Mouse (Mus musculus): ENCODE data around the gene Soga1. TPM values are rescaled to one million over a fixed set of nuclear protein-coding genes. Genes with fewer than 3 reads are reported as not detected.
A peak's percentile ranks its signal among the peaks of the same experiment; 100 is the strongest.

Soga1 gene
- polyA plus RNA-seq, 1 experiment from 2014 or later, result 1.8 TPM

DNA sequence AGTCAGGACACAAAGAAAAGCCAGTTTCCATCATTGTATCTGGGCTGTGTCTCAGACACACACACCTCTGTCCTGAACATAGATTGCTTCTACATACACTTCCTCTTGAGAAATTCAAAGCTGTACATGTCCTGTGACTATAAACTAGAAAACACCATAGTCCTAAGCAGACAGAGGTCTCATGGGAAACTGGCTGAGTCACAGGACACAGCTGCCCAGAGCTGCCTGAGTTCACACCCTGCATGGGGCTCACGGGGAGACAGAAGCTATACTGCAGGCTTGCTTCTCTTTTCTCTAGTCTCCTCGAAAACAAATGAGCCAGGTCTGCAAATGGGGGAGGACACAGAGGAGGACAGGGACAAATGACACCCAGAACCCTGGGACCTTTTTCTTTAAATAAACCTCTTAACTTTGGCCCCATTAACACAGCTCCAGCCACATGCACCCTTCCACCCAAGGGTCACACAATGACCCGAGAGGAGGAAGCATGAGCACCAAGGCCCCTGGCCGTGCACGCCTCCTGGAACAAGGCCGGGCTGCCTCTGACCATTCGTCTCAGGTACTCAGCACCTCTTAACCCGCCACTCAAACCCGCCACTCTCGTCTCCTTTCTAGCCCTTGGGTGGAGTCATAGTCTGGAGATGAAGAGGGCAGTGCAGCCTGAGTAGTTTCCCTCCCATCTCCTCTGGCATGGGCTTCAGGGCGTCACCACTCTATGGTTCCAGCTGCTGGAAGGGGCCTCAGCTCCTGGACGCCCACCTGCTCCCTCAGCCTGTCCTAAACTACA lies 20.7 kb upstream of the Soga1 start:
- Histone ChIP-seq H3K9ac (ENCODE audit: low read depth, low read length) (no peak overlapping the region), H3K27me3 (ENCODE audit: insufficient read depth, low read length) (no peaks in the 10 kb centered on the region), H3K9me3 (replicated peaks; ENCODE audit: low read length) (no peaks in the 10 kb centered on the region), H3K36me3 (ENCODE audit: insufficient read depth, low read length) (peaks cover 11% of the 10 kb centered on the region; the same call in 1 of the 2 replicates), H3K4me3 (replicated peaks; ENCODE audit: low read depth, low read length) (no peak overlapping the region), H3K4me1 (replicated peaks; ENCODE audit: insufficient read depth, low read length) (no peaks in the 10 kb centered on the region), H3K27ac (0 out of 2 replicates have a peak overlapping the region, but pooled peaks have one; percentile 21), H3K4me2 (ENCODE audit: low read length) (no peak overlapping the region)
- whole genome bisulfite sequencing, result 39% methylated on average over 12 of the region's 12 CpGs
- TF ChIP-seq CTCF (IDR thresholded peaks at IDR 0.05; ENCODE audit: low read depth), result no peak
- DNase-seq (ENCODE audit: low spot score) (no peak), ATAC-seq (replicated peaks; ENCODE audit: low FRiP score, low read depth) (peak; percentile 62; the same call in 1 of the 2 replicates)

DNA sequence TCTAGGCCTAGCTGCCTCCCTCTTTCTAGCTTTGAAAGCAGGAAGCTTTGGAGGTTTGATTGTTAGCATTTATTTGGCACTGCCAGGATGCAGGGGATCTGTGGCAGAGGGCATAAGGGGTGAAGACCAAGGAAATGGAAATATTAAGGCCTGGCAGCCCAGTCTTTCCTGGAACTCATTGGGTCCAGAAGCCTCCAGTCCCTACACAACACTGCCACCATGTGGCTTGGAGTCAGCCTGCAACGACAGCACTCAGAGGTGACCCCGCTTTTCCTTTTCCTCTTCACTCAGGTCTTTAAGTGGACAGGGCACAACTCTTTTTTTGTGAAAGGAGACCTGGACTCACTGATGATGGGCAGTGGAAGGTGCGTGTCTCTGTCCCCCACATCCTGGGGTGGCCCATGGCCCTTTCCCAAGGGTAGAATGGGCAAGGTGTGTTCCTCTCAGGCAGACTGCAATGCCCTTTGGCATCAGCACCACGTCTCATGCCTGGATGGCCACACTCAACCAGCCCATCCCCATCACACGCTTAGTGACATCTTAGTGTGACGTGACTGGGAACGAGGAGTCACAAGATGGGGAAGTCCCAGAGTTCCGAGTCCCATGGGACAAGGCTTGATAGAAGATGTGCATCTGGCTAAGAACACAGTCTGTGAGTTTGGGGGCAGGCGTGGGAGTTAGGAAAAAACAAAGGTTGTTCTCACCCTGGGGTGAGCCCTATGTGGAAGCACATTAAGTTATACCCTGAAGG lies 16.1 kb upstream of the Soga1 start:
- Histone ChIP-seq H3K4me2 (ENCODE audit: low read length) (no peak overlapping the region), H3K27me3 (ENCODE audit: insufficient read depth, low read length) (no peaks in the 10 kb centered on the region), H3K4me3 (replicated peaks; ENCODE audit: low read depth, low read length) (no peak overlapping the region), H3K36me3 (ENCODE audit: insufficient read depth, low read length) (no peaks in the 10 kb centered on the region), H3K9me3 (replicated peaks; ENCODE audit: low read length) (no peaks in the 10 kb centered on the region), H3K4me1 (replicated peaks; ENCODE audit: insufficient read depth, low read length) (0 out of 2 replicates have a peak, but pooled peaks cover 6% of the 10 kb centered on the region), H3K9ac (ENCODE audit: low read depth, low read length) (no peak overlapping the region), H3K27ac (no peak overlapping the region)
- ATAC-seq (replicated peaks; ENCODE audit: low FRiP score, low read depth) (peak; percentile 51), DNase-seq (ENCODE audit: low spot score) (peak; percentile 83)
- WGBS, result 57% methylated on average over 9 of the region's 9 CpGs
- peak; percentile 96 for TF ChIP-seq CTCF (IDR thresholded peaks at IDR 0.05; ENCODE audit: low read depth)

DNA sequence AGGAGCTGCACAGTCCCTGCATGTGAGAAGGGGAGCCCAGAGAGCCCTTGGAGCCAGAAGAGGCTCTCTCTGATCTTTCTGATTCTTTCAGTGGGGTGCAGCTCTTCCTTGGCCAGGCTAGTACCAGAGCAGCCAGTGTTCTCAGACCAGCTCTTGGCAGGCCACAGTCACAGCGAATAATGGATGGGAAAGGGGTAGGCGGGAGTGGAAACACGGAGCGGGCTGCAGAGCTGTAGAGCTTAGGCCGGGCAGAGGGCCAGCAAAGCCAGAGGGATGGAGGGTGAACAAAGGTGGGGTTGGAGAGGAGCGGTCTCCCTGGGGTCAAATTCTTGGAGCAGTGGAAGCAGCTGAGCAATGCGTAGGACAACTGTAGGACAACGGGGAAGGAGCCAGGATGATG lies 13.0 kb upstream of the Soga1 start:
- 0 out of 2 replicates have a peak, but pooled peaks cover 6% of the 10 kb centered on the region for H3K4me1 ChIP-seq (replicated peaks; ENCODE audit: insufficient read depth, low read length)

DNA sequence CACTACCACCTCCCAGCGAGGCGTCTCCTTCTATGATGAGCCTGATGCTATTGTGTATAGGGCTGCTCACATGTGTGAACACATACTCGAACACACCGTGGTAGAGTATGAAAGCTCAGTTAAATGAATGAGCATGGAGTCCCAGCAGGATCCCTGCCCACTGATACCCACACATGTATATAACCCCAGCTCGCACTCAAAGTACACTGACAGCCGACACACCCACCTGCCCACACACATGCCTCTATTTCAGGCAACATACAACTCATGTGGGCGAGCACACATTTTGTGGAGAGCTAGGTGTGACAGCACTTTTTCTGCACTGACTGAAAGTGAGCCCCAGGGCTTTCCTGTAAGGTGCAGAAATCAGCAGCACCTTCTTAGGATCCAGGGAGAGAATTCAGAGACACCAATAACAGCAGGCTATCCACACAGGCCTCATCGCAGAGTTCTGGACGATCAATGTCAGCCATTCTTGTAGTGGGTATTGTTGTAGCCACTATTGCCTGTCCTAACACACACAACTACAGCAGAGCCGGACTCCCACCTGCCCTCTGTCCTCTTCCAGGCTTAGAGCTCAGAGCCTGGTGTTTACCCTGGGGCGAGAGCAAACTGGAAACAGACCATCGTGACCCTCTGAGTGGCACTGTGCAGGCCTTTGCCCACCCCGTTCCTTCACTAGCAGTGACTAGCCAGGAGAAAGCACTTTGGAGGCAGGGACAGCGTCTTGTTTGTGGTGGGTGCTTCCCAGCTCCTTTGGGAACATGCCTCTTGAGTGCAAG lies 8.7 kb upstream of the Soga1 start:
- H3K4me2 ChIP-seq (ENCODE audit: low read length), result no peak overlapping the region
- 0 out of 2 replicates have a peak, but pooled peaks cover 6% of the 10 kb centered on the region for H3K4me1 ChIP-seq (replicated peaks; ENCODE audit: insufficient read depth, low read length)
- no peaks in the 10 kb centered on the region for H3K36me3 ChIP-seq (ENCODE audit: insufficient read depth, low read length)
- no peak overlapping the region for H3K4me3 ChIP-seq (replicated peaks; ENCODE audit: low read depth, low read length)
- no peak for DNase-seq (ENCODE audit: low spot score)
- WGBS, result 80% methylated on average over 14 of the region's 14 CpGs
- no peak overlapping the region for H3K27ac ChIP-seq
- H3K9me3 ChIP-seq (replicated peaks; ENCODE audit: low read length), result no peaks in the 10 kb centered on the region
- no peaks in the 10 kb centered on the region for H3K27me3 ChIP-seq (ENCODE audit: insufficient read depth, low read length)
- TF ChIP-seq CTCF (IDR thresholded peaks at IDR 0.05; ENCODE audit: low read depth), result no peak
- H3K9ac ChIP-seq (ENCODE audit: low read depth, low read length), result no peak overlapping the region
- no peak for ATAC-seq (replicated peaks; ENCODE audit: low FRiP score, low read depth)

More for the DNA sequence above, 13.0 kb upstream of the Soga1 start:
- no peak overlapping the region for H3K4me2 ChIP-seq (ENCODE audit: low read length)
- H3K27ac ChIP-seq, result no peak overlapping the region
- no peaks in the 10 kb centered on the region for H3K9me3 ChIP-seq (replicated peaks; ENCODE audit: low read length)
- TF ChIP-seq CTCF (IDR thresholded peaks at IDR 0.05; ENCODE audit: low read depth), result no peak
- 0 out of 2 replicates have a peak, but pooled peaks have one; percentile 15 for ATAC-seq (replicated peaks; ENCODE audit: low FRiP score, low read depth)
- H3K9ac ChIP-seq (ENCODE audit: low read depth, low read length), result no peak overlapping the region
- no peaks in the 10 kb centered on the region for H3K36me3 ChIP-seq (ENCODE audit: insufficient read depth, low read length)
- H3K27me3 ChIP-seq (ENCODE audit: insufficient read depth, low read length), result no peaks in the 10 kb centered on the region
- H3K4me3 ChIP-seq (replicated peaks; ENCODE audit: low read depth, low read length), result no peak overlapping the region
- DNase-seq (ENCODE audit: low spot score), result no peak
- WGBS, result 44% methylated on average over 8 of the region's 8 CpGs

DNA sequence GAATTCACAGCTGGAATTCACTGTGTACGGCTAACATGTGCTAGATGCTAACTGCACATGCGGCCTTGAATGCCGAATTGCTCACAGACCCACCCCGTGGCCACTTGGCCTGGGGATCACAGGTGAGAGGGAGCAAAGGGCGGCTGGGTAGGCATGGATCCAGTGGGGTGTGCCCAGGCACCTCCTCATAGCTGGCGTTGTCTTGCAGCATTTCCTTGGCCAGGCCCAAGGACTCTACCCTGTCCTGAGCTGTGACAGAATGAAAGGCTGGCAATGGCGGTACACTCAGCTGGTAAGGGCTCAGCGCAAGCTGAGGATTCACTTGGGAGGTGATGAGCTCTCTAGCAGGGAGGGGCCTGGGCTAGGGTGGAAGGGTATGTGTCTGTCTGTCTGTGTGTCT lies 7.7 kb upstream of the Soga1 start, which contains the start of gene Tldc2:
TSS of gene Tldc2 (plus strand) at position 260 of the 400 bp plus-strand sequence.
- Histone ChIP-seq H3K9ac (ENCODE audit: low read depth, low read length) (no peak within 1 kb of the TSS), H3K27ac (no peak within 1 kb of the TSS), H3K36me3 (ENCODE audit: insufficient read depth, low read length) (no peaks in the 10 kb centered on the region), H3K27me3 (ENCODE audit: insufficient read depth, low read length) (no peaks in the 10 kb centered on the region), H3K4me3 (replicated peaks; ENCODE audit: low read depth, low read length) (no peak within 1 kb of the TSS), H3K4me2 (ENCODE audit: low read length) (no peak within 1 kb of the TSS), H3K4me1 (replicated peaks; ENCODE audit: insufficient read depth, low read length) (peaks cover 6% of the 10 kb centered on the region; the same call in 1 of the 2 replicates), H3K9me3 (replicated peaks; ENCODE audit: low read length) (no peaks in the 10 kb centered on the region)
- TF ChIP-seq CTCF (IDR thresholded peaks at IDR 0.05; ENCODE audit: low read depth), result no peak
- ATAC-seq (replicated peaks; ENCODE audit: low FRiP score, low read depth) (0 out of 2 replicates have a peak, but pooled peaks have one; percentile 16), DNase-seq (ENCODE audit: low spot score) (no peak)
- WGBS, result 86% methylated on average over 8 of the region's 8 CpGs
